Mouse (Mus musculus) testis, adult 2 months (tissue): ENCODE data around the gene Ankmy2. TPM values are rescaled to one million over a fixed set of nuclear protein-coding genes. Genes with fewer than 3 reads are reported as not detected.
A peak's percentile ranks its signal among the peaks of the same experiment; 100 is the strongest.

ENCODE experiments used
- H3K27ac ChIP-seq: fragments of 200-500 bp; 2 replicates; pipeline ENCODE4 v1.5.1; 2012; ENCODE audit warnings: low read depth, low read length; ENCODE audit not compliant: control insufficient read depth, insufficient read depth
- H3K27me3 ChIP-seq: fragments of 200-500 bp; 2 replicates; pipeline ENCODE4 v1.6.1; 2012; ENCODE audit warnings: mild to moderate bottlenecking, low read length, moderate library complexity; ENCODE audit not compliant: control insufficient read depth, insufficient read depth
- H3K36me3 ChIP-seq: fragments of 200-500 bp; 2 replicates; pipeline ENCODE4 v1.6.1; 2012; ENCODE audit warnings: mild to moderate bottlenecking, low read length; ENCODE audit not compliant: control insufficient read depth, insufficient read depth
- H3K4me1 ChIP-seq: fragments of 200-500 bp; 2 replicates; pipeline ENCODE4 v1.6.1; 2012; ENCODE audit warnings: low read length; ENCODE audit not compliant: control insufficient read depth, insufficient read depth
- H3K4me3 ChIP-seq: fragments of 200-500 bp; 2 replicates; pipeline ENCODE4 v1.5.1; 2012; ENCODE audit warnings: low read depth, mild to moderate bottlenecking, low read length, moderate library complexity, mixed read lengths; ENCODE audit not compliant: control insufficient read depth
- CTCF ChIP-seq: fragments of 200-500 bp; IDR thresholded peaks from 2 replicates; pipeline ENCODE4 v1.5.1; 2012; ENCODE audit warnings: low read depth, mild to moderate bottlenecking, inconsistent platforms, low read length, moderate library complexity; ENCODE audit not compliant: control insufficient read depth, insufficient read depth, insufficient replicate concordance
- POLR2A ChIP-seq: fragments of 200-500 bp; IDR thresholded peaks from 2 replicates; pipeline ENCODE4 v1.6.1; 2012; ENCODE audit warnings: low read depth, mild to moderate bottlenecking, inconsistent platforms, low read length, moderate library complexity; ENCODE audit not compliant: control insufficient read depth
- polyA plus RNA-seq: library from polyadenylated mRNA; depleted of rRNA; stranded (reverse); fragments of >200 nt; gene quantifications from 2 replicates; pipeline ENCODE4 v1.2.3, GENCODE M21; 2012

The Ankmy2 gene
- polyA plus RNA-seq, 1 experiment: 1.4 TPM

DNA sequence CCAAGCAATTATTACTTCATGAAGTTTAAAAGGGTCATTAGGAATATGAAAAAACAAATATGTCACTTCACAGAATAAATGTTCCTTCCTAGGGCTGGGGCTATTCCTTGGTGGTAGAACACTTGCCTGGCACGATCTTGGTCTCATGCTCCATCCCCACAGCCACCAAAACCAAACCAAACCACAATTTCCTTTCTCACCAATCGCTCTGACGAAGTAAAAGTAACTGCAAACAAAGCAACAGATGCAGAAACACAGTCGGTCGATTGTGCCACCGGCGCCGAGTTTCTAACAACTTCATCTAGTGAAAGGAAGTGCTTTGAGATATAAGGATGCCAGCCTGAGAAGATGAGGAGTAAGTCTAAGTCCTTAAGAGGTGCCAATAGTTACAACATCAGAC lies 20.6 kb upstream of the Ankmy2 start:
- Histone ChIP-seq H3K4me1 (no peaks in the 10 kb centered on the region; the same call in 1 of the 2 replicates), H3K36me3 (no peaks in the 10 kb centered on the region), H3K4me3 (no peak overlapping the region), H3K27me3 (no peaks in the 10 kb centered on the region), H3K27ac (no peak overlapping the region)
- TF ChIP-seq POLR2A: no peak
- TF ChIP-seq CTCF: no peak

GRCm38 (mm10) chr12:36137192-36137591 lies 19.7 kb upstream of the Ankmy2 start:
- Histone ChIP-seq H3K27ac (no peak overlapping the region), H3K4me3 (no peak overlapping the region), H3K36me3 (no peaks in the 10 kb centered on the region), H3K27me3 (no peaks in the 10 kb centered on the region), H3K4me1 (no peaks in the 10 kb centered on the region; the same call in 1 of the 2 replicates)
- TF ChIP-seq CTCF (no peak), POLR2A (no peak)

GRCm38 (mm10) chr12:36140401-36140800 lies 16.5 kb upstream of the Ankmy2 start:
- Histone ChIP-seq H3K4me1 (no peaks in the 10 kb centered on the region), H3K4me3 (no peak overlapping the region), H3K36me3 (no peaks in the 10 kb centered on the region), H3K27me3 (no peaks in the 10 kb centered on the region), H3K27ac (no peak overlapping the region)
- no peak for TF ChIP-seq CTCF

DNA sequence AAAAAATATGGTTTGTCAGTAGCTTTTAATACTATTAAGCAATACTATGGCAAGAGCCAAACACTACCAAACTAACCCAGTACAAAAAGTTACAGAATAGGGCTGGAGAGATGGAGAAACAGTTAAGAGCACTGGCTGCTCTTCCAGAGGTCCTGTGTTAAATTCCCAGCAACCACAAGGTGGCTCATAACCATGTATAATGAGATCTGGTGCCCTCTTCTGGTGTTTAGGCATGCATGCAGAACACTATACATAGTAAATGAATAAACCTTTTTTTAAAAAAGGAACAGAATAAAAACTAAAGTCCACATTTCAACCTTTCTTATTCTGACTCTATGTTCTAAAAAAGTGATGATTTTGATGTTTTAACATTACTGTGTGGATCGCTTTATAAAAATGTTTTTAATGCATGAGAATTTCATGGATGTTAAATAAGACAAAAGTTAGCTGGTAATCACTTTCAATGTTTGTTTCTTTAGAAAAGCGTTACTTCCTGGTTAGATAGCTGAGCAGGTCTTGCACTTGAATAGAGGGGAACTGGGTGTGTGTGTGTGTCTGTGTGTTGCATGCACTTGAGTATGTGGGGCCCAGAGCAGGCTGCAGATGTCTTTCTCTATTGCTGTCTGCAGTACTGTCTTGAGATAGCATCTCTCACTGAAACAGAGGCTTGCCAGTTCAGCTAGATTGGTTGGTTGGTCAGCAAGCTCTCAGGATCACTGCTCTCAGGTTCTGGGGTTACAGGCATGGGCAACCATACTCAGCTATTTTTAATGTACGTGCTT lies 10.5 kb upstream of the Ankmy2 start:
- Histone ChIP-seq H3K27me3 (no peaks in the 10 kb centered on the region), H3K36me3 (no peaks in the 10 kb centered on the region), H3K4me1 (no peaks in the 10 kb centered on the region), H3K4me3 (no peak overlapping the region), H3K27ac (no peak overlapping the region)
- TF ChIP-seq CTCF (no peak), POLR2A (no peak)

- Histone ChIP-seq H3K4me1 (no peaks in the 10 kb centered on the region), H3K27ac (no peak overlapping the region), H3K27me3 (no peaks in the 10 kb centered on the region), H3K36me3 (no peaks in the 10 kb centered on the region), H3K4me3 (no peak overlapping the region)
- no peak for TF ChIP-seq POLR2A
- no peak for TF ChIP-seq CTCF
Measured at GRCm38 (mm10) chr12:36150265-36150664, 6.6 kb upstream of the Ankmy2 start.

- no peaks in the 10 kb centered on the region for H3K27me3 ChIP-seq
- no peaks in the 10 kb centered on the region for H3K36me3 ChIP-seq
- TF ChIP-seq CTCF: no peak
- TF ChIP-seq POLR2A: no peak
- H3K27ac ChIP-seq: no peak overlapping the region
- H3K4me1 ChIP-seq: peaks cover 1% of the 10 kb centered on the region; the same call in 1 of the 2 replicates
- no peak overlapping the region for H3K4me3 ChIP-seq
Measured at GRCm38 (mm10) chr12:36150737-36151136, 6.2 kb upstream of the Ankmy2 start.

GRCm38 (mm10) chr12:36155141-36155641 lies 1.7 kb upstream of the Ankmy2 start:
- TF ChIP-seq POLR2A: no peak
- no peak for TF ChIP-seq CTCF
- H3K27ac ChIP-seq: no peak overlapping the region

DNA sequence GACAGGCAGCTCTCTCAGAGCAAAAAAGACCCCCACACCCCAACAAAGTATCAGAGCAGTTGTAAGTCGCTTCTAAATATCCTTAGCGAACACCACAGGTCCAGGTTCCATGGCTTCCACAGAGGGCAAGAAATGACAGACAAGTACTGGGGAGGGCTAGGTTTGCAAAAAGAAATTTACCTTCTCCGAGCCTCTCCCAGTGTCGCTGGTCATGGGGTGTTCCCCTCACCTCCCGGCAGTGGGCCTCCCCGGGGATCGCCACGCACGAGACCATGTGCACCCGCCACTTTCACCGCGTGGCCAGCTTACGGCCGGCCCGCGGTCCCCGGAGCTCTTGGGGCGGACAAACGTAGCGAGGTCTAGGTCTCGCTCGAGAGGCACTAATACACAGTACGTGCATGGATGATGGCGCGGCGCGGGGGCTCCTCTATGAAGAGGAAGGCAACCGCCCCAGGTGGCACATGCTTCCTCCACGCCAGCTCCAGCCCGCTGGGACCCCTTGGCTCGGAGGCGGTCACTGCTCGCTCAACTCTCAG lies 745 bp upstream of the Ankmy2 start:
- H3K27ac ChIP-seq: no peak overlapping the region
- H3K27me3 ChIP-seq: no peaks in the 10 kb centered on the region
- H3K36me3 ChIP-seq: no peaks in the 10 kb centered on the region
- no peak for TF ChIP-seq CTCF
- TF ChIP-seq POLR2A: no peak
- H3K4me1 ChIP-seq: peaks cover 15% of the 10 kb centered on the region
- peak overlapping the region; percentile 73 for H3K4me3 ChIP-seq

More at GRCm38 (mm10) chr12:36155141-36155641, 1.7 kb upstream of the Ankmy2 start:
- H3K4me1 ChIP-seq: peaks cover 15% of the 10 kb centered on the region
- no peaks in the 10 kb centered on the region for H3K36me3 ChIP-seq
- no peak overlapping the region for H3K4me3 ChIP-seq
- H3K27me3 ChIP-seq: no peaks in the 10 kb centered on the region
